8 mouse cellular contexts compared by ENCODE assay signal in genomic region chr5:134572508-134573214, GRCm38 (mm10). TPM values are rescaled to one million over a fixed set of nuclear protein-coding genes. Genes with fewer than 3 reads are reported as not detected.
A peak's percentile ranks its signal among the peaks of the same experiment; 100 is the strongest.
DNase-seq lines count a peak whose midpoint lies in the region; ATAC-seq and TF ChIP-seq lines count a peak whose summit lies in the region.

No protein-coding gene starts in this region.

- no peak for TF ChIP-seq CTCF in bone marrow macrophage, adult 2 months (IDR thresholded peaks at IDR 0.05; ENCODE audit: low read depth, low read length)
- no peak for TF ChIP-seq CTCF in hindbrain, postnatal 0 days (IDR thresholded peaks at IDR 0.05; ENCODE audit: low read depth)
- no peak for TF ChIP-seq CTCF in stomach, postnatal 0 days (IDR thresholded peaks at IDR 0.05; ENCODE audit: low read depth)

- no peak for DNase-seq in hindbrain, postnatal 0 days (ENCODE audit: low spot score)
- no peak for DNase-seq in stomach, postnatal 0 days (ENCODE audit: low spot score)
- no peak for DNase-seq in left cerebral cortex, postnatal 4 days
- no peak for DNase-seq in left cerebral cortex, adult 18-20 months (ENCODE audit: low spot score in 2 of 2)
- DNase-seq in testis, postnatal 10 days (ENCODE audit: low spot score) = no peak

- intact Hi-C loops in left cerebral cortex, postnatal 4 days (cut with DNase I) = no loop called here

- 40% methylated on average over 10 of the region's 10 CpGs for WGBS in hindbrain, postnatal 0 days
- WGBS in liver, embryonic 16.5 days (ENCODE audit: insufficient replicate concordance) = 20% methylated on average over 10 of the region's 10 CpGs
- 33% methylated on average over 10 of the region's 10 CpGs for WGBS in stomach, postnatal 0 days

- ATAC-seq in erythroid progenitor cell, adult 5-6 weeks (replicated peaks; ENCODE audit: low FRiP score, poor library complexity, severe bottlenecking) = 0 out of 2 replicates have a peak, but pooled peaks have one; percentile 8
- 0 out of 2 replicates have a peak, but pooled peaks have one; percentile 18 for ATAC-seq in hindbrain, postnatal 0 days
- no peak for ATAC-seq in liver, embryonic 16.5 days (ENCODE audit: low read depth)
- 0 out of 2 replicates have a peak, but pooled peaks have one; percentile 13 for ATAC-seq in stomach, postnatal 0 days (ENCODE audit: low FRiP score, low TSS enrichment)

- peak overlapping the region; percentile 51; the same call in 1 of the 2 replicates for H3K9ac ChIP-seq in hindbrain, postnatal 0 days (replicated peaks; ENCODE audit: low read length)
- H3K9ac ChIP-seq in liver, embryonic 16.5 days (ENCODE audit: low read depth, low read length) = no peak overlapping the region
- peak overlapping the region; percentile 58; the same call in 1 of the 2 replicates for H3K9ac ChIP-seq in stomach, postnatal 0 days (ENCODE audit: low read length)

- no peaks in the 10 kb centered on the region for H3K27me3 ChIP-seq in hindbrain, postnatal 0 days (ENCODE audit: insufficient read depth, low read length)
- H3K27me3 ChIP-seq in liver, embryonic 16.5 days (ENCODE audit: control insufficient read depth, insufficient read depth, low read depth, low read length) = no peaks in the 10 kb centered on the region
- no peaks in the 10 kb centered on the region for H3K27me3 ChIP-seq in stomach, postnatal 0 days (ENCODE audit: control insufficient read depth, insufficient read depth, low read length)

- no peaks in the 10 kb centered on the region for H3K9me3 ChIP-seq in hindbrain, postnatal 0 days (ENCODE audit: low read length)
- H3K9me3 ChIP-seq in liver, embryonic 16.5 days (replicated peaks; ENCODE audit: control insufficient read depth, low read length) = no peaks in the 10 kb centered on the region
- no peaks in the 10 kb centered on the region for H3K9me3 ChIP-seq in stomach, postnatal 0 days (ENCODE audit: control insufficient read depth, low read length)

- TF ChIP-seq EP300 in stomach, postnatal 0 days (optimal IDR thresholded peaks at IDR 0.05) = no peak

- TF ChIP-seq POLR2A in bone marrow macrophage, adult 2 months (IDR thresholded peaks at IDR 0.05; ENCODE audit: borderline replicate concordance, low read depth, low read length) = no peak

- peak overlapping the region; percentile 61 for H3K4me3 ChIP-seq in bone marrow macrophage, adult 2 months (ENCODE audit: insufficient read depth, low read length)
- H3K4me3 ChIP-seq in hindbrain, postnatal 0 days (ENCODE audit: low read length) = peak overlapping the region; percentile 43
- H3K4me3 ChIP-seq in liver, embryonic 16.5 days (ENCODE audit: low read depth, low read length) = peak overlapping the region; percentile 59
- peak overlapping the region; percentile 52 for H3K4me3 ChIP-seq in stomach, postnatal 0 days (ENCODE audit: low read depth, low read length)

- H3K4me2 ChIP-seq in hindbrain, postnatal 0 days (ENCODE audit: low read depth, low read length) = peak overlapping the region; percentile 79
- peak overlapping the region; percentile 77 for H3K4me2 ChIP-seq in liver, embryonic 16.5 days (ENCODE audit: low read depth, low read length)
- peak overlapping the region; percentile 82 for H3K4me2 ChIP-seq in stomach, postnatal 0 days (replicated peaks; ENCODE audit: low read depth)

- H3K27ac ChIP-seq in bone marrow macrophage, adult 2 months (ENCODE audit: insufficient read depth, low read depth, low read length) = no peak overlapping the region
- peak overlapping the region; percentile 17; the same call in 1 of the 2 replicates for H3K27ac ChIP-seq in hindbrain, postnatal 0 days
- H3K27ac ChIP-seq in liver, embryonic 16.5 days (ENCODE audit: low read length) = no peak overlapping the region; the same call in 1 of the 2 replicates
- H3K27ac ChIP-seq in stomach, postnatal 0 days (replicated peaks) = peak overlapping the region; percentile 76

- peaks cover 23% of the 10 kb centered on the region for H3K4me1 ChIP-seq in bone marrow macrophage, adult 2 months (ENCODE audit: control insufficient read depth, insufficient read depth, low read length)
- 0 out of 2 replicates have a peak, but pooled peaks cover 7% of the 10 kb centered on the region for H3K4me1 ChIP-seq in hindbrain, postnatal 0 days (ENCODE audit: insufficient read depth, low read length)
- peaks cover 22% of the 10 kb centered on the region for H3K4me1 ChIP-seq in liver, embryonic 16.5 days (ENCODE audit: control insufficient read depth, low read depth, low read length)
- H3K4me1 ChIP-seq in stomach, postnatal 0 days (replicated peaks; ENCODE audit: control insufficient read depth, insufficient read depth) = no peaks in the 10 kb centered on the region

- no peaks in the 10 kb centered on the region for H3K36me3 ChIP-seq in hindbrain, postnatal 0 days (ENCODE audit: insufficient read depth, low read length)
- no peaks in the 10 kb centered on the region for H3K36me3 ChIP-seq in liver, embryonic 16.5 days (ENCODE audit: control insufficient read depth, insufficient read depth)
- no peaks in the 10 kb centered on the region for H3K36me3 ChIP-seq in stomach, postnatal 0 days (ENCODE audit: control insufficient read depth, insufficient read depth, low read length)

RNA-seq across cellular contexts. Expression of gene Rfc2, which starts 8.5 kb away (rescaled TPM):
- 90.0 and 91.9 TPM in 2 replicates for polyA plus RNA-seq in bone marrow macrophage, adult 2 months (2012; ENCODE audit: insufficient read depth, insufficient read length, missing spikeins)
- total RNA-seq in erythroid progenitor cell, adult 5-6 weeks (2015; ENCODE audit: low replicate concordance) = 83.4 and 101 TPM in 2 replicates
- 51.7 and 56.7 TPM in 2 replicates for total RNA-seq in erythroid progenitor cell, adult 5-6 weeks (2017; ENCODE audit: low replicate concordance)
- total RNA-seq in hindbrain, postnatal 0 days (2014; rRNA removed) = 50.9 and 76.3 TPM in 2 replicates
- polyA plus RNA-seq in hindbrain, postnatal 0 days (2015; fragmentation: Nextera tagmentation; extraction: Ambion mirVana) = 164 and 168 TPM in 2 replicates
- 130 and 141 TPM in 2 replicates for polyA plus RNA-seq in liver, embryonic 16.5 days (2015; fragmentation: Nextera tagmentation; extraction: Ambion mirVana)
- 81.5 and 83.7 TPM in 2 replicates for polyA plus RNA-seq in stomach, postnatal 0 days (2015; fragmentation: Nextera tagmentation; extraction: Ambion mirVana)
- 10 to 100 TPM; 81.7 to 92.8 TPM for total RNA-seq in left cerebral cortex, postnatal 4 days (2021)
- total RNA-seq in left cerebral cortex, adult 18-20 months (2021) = 10 to 100 TPM; 54.9 to 64.6 TPM

RNA-seq across cellular contexts. Expression of gene Syna, which starts 12.7 kb away (rescaled TPM):
- polyA plus RNA-seq in bone marrow macrophage, adult 2 months (2012; ENCODE audit: insufficient read depth, insufficient read length, missing spikeins) = not detected in 2 replicates
- not detected in 2 replicates for total RNA-seq in erythroid progenitor cell, adult 5-6 weeks (2015; ENCODE audit: low replicate concordance)
- total RNA-seq in erythroid progenitor cell, adult 5-6 weeks (2017; ENCODE audit: low replicate concordance) = not detected in 2 replicates
- not detected in 2 replicates for total RNA-seq in hindbrain, postnatal 0 days (2014; rRNA removed)
- 0.81 TPM in 2 replicates for polyA plus RNA-seq in hindbrain, postnatal 0 days (2015; fragmentation: Nextera tagmentation; extraction: Ambion mirVana)
- polyA plus RNA-seq in liver, embryonic 16.5 days (2015; fragmentation: Nextera tagmentation; extraction: Ambion mirVana) = not detected in 2 replicates
- polyA plus RNA-seq in stomach, postnatal 0 days (2015; fragmentation: Nextera tagmentation; extraction: Ambion mirVana) = 0.07 TPM in 2 replicates
- total RNA-seq in left cerebral cortex, postnatal 4 days (2021) = not detected
- under 1 TPM in 1 of 2 experiments, not detected in 1; 0.21 TPM for total RNA-seq in left cerebral cortex, adult 18-20 months (2021)

RNA-seq across cellular contexts. Expression of gene Clip2, which starts 20.4 kb away (rescaled TPM):
- 13.1 and 14.3 TPM in 2 replicates for polyA plus RNA-seq in bone marrow macrophage, adult 2 months (2012; ENCODE audit: insufficient read depth, insufficient read length, missing spikeins)
- total RNA-seq in erythroid progenitor cell, adult 5-6 weeks (2015; ENCODE audit: low replicate concordance) = 0.84 TPM in 1 of 2 replicates, not detected in the other
- total RNA-seq in erythroid progenitor cell, adult 5-6 weeks (2017; ENCODE audit: low replicate concordance) = 0.68 and 0.77 TPM in 2 replicates
- 133 and 150 TPM in 2 replicates for total RNA-seq in hindbrain, postnatal 0 days (2014; rRNA removed)
- 10.7 and 10.9 TPM in 2 replicates for polyA plus RNA-seq in hindbrain, postnatal 0 days (2015; fragmentation: Nextera tagmentation; extraction: Ambion mirVana)
- polyA plus RNA-seq in liver, embryonic 16.5 days (2015; fragmentation: Nextera tagmentation; extraction: Ambion mirVana) = 0.43 and 0.48 TPM in 2 replicates
- polyA plus RNA-seq in stomach, postnatal 0 days (2015; fragmentation: Nextera tagmentation; extraction: Ambion mirVana) = 1.0 and 1.1 TPM in 2 replicates
- 100 to 1,000 TPM; 172 to 179 TPM for total RNA-seq in left cerebral cortex, postnatal 4 days (2021)
- 100 to 1,000 TPM; 116 to 119 TPM for total RNA-seq in left cerebral cortex, adult 18-20 months (2021)

RNA-seq across cellular contexts. Expression of gene Lat2, which starts 42.2 kb away (rescaled TPM):
- polyA plus RNA-seq in bone marrow macrophage, adult 2 months (2012; ENCODE audit: insufficient read depth, insufficient read length, missing spikeins) = 202 and 213 TPM in 2 replicates
- 4.2 and 9.4 TPM in 2 replicates for total RNA-seq in erythroid progenitor cell, adult 5-6 weeks (2015; ENCODE audit: low replicate concordance)
- total RNA-seq in erythroid progenitor cell, adult 5-6 weeks (2017; ENCODE audit: low replicate concordance) = 4.0 and 14.3 TPM in 2 replicates
- 0.93 and 2.8 TPM in 2 replicates for total RNA-seq in hindbrain, postnatal 0 days (2014; rRNA removed)
- 1.6 and 4.8 TPM in 2 replicates for polyA plus RNA-seq in hindbrain, postnatal 0 days (2015; fragmentation: Nextera tagmentation; extraction: Ambion mirVana)
- 1.7 and 2.9 TPM in 2 replicates for polyA plus RNA-seq in liver, embryonic 16.5 days (2015; fragmentation: Nextera tagmentation; extraction: Ambion mirVana)
- 0.99 and 1.1 TPM in 2 replicates for polyA plus RNA-seq in stomach, postnatal 0 days (2015; fragmentation: Nextera tagmentation; extraction: Ambion mirVana)
- 1 to 10 TPM; 4.4 to 5.6 TPM for total RNA-seq in left cerebral cortex, postnatal 4 days (2021)
- total RNA-seq in left cerebral cortex, adult 18-20 months (2021) = 1 to 10 TPM; 1.6 to 3.3 TPM

Comparison
In these comparisons a context has a peak if more than half of its experiments do, and no peak if none do; other contexts are left out.
1. H3K27ac ChIP-seq: peak in hindbrain, postnatal 0 days (single experiment) and stomach, postnatal 0 days (single experiment); none in bone marrow macrophage, adult 2 months (single experiment) and liver, embryonic 16.5 days (single experiment).
2. RNA of gene Clip2, which starts 20.4 kb away (total RNA-seq): 172 to 179 TPM in left cerebral cortex, postnatal 4 days, 133 to 150 TPM in hindbrain, postnatal 0 days and 116 to 119 TPM in left cerebral cortex, adult 18-20 months; 0.68 to 0.84 TPM in erythroid progenitor cell, adult 5-6 weeks; every median in the first group is over 10 times any median in the second.
3. Peak in every context shown above with its lines, with median percentiles within 50 percentile points of each other: H3K4me3 ChIP-seq and H3K4me2 ChIP-seq.